Mouse (Mus musculus) urinary bladder, adult 2 months (tissue): ENCODE data around the gene Zfp131. TPM values are rescaled to one million over a fixed set of nuclear protein-coding genes. Genes with fewer than 3 reads are reported as not detected.
A peak's percentile ranks its signal among the peaks of the same experiment; 100 is the strongest.
"Not testable (repeated sequence)": the region's sequence is repeated elsewhere in the genome, so short reads cannot be mapped to it uniquely, and the experiment has no call there.

ENCODE experiments used
- DNase-seq: peaks from one replicate; pipeline ENCODE4 v3.0.0; 2022; ENCODE audit warnings: low spot score
- polyA plus RNA-seq: library from polyadenylated mRNA; depleted of rRNA; stranded (reverse); fragments of >200 nt; gene quantifications from 2 replicates; pipeline ENCODE4 v1.2.3, GENCODE M21; 2012; rRNA removed

Gene Zfp131
- polyA plus RNA-seq, result 18.1 and 20.0 TPM in 2 replicates

DNA sequence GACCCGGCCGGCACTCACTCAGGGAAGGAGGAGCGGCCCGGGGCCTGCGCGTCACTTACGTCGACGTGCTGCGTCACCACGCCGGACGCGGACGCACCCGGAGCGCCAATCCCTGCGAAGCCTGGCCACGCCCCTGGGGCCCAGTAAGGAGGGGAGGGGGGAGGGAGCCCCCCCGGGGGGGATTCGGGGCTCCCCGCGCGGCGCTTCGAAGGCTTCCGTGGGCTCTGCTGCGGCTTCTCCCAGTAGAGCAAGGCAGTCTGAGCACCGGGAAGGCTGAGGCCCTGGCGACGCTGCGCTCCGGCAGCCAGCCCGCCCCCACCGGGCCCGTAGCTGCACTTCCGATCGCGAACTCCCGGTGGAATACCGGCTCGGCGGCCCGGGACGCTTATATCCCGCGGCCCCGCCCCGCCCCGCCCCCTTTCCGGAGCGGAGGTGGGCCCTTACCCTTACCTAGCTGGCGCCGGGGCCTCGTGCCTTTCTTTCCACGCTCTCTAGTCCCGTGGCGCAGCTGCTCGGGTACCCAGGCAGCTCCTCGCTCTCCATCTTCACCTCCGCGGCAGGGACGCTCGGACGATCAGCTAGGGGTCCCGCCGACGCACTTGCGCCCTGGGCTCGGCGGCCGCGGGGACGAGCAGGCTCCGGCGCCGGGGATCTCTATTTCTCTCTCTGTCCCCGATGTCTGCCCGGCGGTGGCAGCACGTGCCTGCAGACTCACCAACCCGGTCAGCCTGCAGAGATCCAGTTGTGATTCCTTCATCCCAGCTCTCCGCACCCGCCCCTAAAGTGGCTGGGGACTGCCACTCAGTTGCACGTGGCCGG is at the start of gene Zfp131:
Zfp131 (minus strand) TSS at position 129 of the 819 bp plus-strand sequence.
- peak; percentile 79 for DNase-seq

- not testable (repeated sequence) for DNase-seq
Measured at GRCm38 (mm10) chr13:119839982-119840381, 49.3 kb upstream of the Zfp131 start.

- DNase-seq, result not testable (repeated sequence)
Measured at GRCm38 (mm10) chr13:119837719-119838337, 47.1 kb upstream of the Zfp131 start.

DNA sequence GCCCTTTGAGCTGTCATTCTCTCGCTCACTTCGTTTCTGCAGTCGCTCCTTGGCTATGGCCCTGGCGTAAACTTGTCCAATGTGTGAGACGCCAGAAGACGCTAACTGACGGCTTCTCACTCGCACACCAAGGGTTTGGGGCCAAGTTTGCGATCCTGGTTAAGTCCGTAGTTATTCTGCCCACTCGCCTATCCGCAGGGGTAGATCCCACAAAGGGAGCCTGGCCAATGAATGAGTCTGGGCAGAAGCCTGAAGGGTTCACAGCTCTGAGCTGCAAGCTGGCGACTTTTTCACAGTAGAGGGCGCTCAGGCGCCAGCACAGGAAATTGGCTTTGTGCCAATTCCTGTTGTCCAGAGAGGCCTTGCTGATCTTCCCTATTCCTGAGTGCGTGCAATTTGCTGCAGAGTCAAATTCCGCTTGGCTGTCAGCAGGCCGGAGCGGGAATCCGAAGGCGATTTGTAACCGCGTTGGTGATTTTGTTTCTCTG is 45.7 kb upstream of the Zfp131 start:
- not testable (repeated sequence) for DNase-seq

DNA sequence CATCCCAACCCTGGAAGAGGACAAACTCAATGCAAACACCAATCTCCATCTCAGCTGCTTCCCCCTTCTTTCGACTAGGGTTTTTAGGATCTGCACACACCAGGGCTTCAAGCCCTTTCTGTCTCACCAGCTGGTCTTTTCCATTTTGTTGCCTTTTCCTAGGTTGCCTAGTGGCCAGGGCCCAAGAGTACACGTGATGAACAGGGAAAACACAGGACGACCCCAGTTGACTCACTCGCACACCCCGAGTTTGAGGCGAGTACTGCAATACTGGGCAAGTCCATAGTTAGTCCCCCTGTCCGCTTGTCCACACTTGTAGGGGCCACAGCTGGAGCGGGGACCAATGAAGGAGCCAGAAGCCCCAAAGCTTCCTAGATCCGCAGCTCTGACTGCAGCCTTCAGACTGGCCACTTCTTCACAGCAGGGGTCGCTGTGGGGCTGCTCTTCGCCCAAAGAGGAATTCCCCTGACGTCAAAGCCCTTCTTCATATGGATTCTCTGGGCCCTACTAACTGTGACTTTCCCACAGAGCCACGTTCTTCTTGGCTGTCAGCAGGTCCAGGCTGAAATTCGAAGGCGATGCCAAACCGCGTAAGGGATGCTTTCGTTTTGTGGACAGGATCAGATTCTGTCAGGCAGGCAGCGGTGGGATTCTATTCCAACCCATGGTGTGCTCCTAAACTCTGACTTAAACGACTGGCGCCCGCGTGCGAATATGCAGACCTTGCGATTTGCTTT is 44.8 kb upstream of the Zfp131 start, which contains the start of gene D13Ertd608e:
D13Ertd608e (plus strand) TSS at position 687 of the 737 bp plus-strand sequence.
- not testable (repeated sequence) for DNase-seq

GRCm38 (mm10) chr13:119830116-119830515 is 39.4 kb upstream of the Zfp131 start, which contains the start of gene AF067063:
TSS of gene AF067063 (minus strand) at chr13:119830216.
- DNase-seq, result not testable (repeated sequence)

- no peak for DNase-seq
Measured at GRCm38 (mm10) chr13:119817579-119818206, 27.0 kb upstream of the Zfp131 start.

DNA sequence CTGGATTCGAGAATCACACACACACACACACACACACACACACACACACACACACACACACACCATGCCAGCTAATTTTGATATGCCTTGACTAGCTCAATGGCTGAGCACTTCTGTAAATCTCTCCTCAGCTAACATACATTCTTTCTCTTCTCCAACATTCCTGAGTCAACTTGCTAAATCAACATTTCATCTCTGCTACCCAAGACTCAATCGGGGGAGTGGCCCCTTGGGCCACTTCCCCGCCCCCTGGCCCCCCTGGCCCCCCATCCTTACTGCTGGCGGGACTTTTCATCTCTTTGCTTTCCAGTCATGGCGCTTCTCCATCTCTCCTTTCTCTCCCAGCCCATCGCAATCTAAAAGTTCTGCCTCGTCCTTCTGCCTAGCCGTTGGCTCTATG is 26.1 kb upstream of the Zfp131 start:
- DNase-seq, result no peak

DNA sequence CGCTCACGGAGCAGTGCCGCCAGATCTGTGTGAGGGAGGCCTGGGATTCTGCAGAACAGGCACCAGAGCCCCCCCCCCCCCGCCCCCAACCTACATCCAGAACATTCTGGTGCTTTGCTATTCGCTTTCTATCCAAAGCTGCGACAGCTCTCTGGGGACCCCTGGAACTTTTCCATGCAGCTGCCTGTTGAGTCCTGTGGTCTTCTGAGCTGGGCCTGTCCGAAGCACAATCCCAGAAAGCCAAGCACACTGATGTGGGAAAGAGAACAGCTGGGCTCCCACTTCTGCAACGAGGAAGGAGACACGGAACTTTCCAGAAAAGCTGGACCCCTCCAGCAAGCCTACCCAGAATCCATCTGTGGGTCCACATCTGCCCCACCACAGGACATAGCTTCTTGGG is 19.3 kb upstream of the Zfp131 start:
- no peak for DNase-seq

DNA sequence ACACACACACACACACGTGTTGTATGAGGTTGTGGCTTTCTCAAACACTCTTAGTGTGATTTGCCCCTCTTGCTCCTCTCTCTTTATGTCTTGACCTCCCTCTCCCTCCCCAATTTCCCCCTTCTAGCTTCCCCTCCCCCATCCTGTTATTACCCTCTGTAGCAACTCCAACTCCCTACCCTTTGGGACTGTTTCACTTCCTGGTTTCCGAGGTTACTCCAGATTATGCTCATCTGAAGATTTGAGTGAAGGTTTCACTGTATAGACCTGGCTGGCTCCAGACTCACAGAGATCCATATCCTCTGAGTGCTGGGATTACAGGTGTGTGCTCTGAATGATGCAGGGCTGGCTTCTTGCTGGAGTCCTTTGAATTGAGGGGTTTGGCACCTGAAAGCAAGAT is 18.2 kb upstream of the Zfp131 start:
- no peak for DNase-seq

DNA sequence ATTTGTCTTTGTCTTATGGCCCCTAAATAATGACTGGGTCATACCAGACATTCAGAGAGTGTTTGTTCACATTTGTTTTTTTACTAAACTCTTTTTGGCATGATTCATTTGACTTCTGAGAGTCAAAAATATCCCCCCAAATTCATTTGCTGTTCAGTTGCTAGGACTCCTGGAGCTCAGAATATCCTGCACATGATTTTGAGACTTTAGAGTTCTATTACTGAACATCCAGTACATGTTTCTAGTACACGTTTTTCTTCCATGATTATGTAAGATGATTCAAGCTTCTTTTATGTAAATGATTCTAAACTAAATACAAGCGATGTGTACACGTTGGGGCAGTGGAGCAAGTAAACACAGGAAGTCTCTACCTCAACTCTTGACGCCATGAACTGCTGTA is 7.0 kb upstream of the Zfp131 start:
- DNase-seq, result no peak

- DNase-seq, result no peak
Measured at GRCm38 (mm10) chr13:119792791-119793404, 2.2 kb upstream of the Zfp131 start.

GRCm38 (mm10) chr13:119791580-119792135 is 969 bp upstream of the Zfp131 start:
- no peak for DNase-seq

DNA sequence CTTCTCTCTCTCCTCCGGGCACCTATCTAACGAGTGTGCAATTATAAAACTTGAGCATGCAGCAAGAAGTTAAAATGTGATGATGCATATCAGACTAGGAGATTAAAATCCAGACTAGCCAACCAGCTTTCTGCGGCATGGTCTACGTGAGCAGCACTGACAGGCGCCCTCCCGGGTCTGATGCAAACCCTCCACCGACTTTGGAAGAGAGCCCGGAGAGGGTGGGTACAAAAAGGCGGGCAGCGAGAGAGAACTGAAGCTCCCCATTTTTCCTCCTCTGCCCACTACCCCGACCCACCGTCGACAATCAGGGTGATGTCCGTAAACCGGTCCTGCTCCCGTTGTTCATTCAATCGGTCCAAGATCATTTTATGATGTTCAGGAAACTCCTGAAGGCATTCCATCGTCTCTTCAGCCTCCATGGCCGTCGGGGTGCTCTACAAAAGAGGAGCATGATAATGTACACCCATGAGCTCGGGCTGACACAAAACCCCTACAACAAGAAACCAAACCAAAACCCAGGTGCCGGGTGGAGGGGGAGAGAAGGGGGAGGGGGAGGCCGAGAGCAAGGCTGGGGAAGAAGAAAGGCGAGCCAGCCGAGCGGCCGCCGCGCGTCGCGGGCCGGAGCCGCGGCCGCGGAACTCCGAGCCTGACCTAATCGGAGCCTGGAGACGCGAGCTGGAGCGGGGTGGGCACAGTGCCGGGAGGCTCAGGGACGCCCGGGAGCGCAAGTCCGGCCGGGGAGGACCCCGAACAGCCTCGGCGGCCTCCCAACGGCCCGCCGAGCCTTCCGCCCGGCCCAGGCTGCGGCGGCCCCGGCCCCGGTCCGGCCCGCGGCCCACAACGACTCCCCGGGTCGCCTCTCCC is 605 bp downstream of the Zfp131 start:
- peak; percentile 67 for DNase-seq

DNA sequence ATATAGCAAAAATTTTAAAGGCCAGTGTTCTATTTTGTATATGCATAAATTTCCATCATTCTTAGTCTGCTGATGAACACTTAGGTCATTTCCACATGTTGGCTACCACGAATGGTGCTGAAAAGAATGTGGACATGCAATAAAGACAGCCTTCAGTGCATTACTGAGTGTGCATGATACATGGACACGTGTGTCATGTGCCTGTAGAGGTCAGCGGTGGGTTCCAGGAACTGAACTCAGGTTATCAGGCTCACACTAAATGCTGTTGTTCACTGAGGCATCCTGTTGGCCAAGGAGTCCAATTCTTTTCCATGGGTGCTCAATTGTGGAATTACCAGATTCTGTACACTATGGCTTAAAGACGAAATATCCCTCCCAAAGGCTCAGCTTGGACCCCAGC is 7.1 kb downstream of the Zfp131 start:
- no peak for DNase-seq

DNA sequence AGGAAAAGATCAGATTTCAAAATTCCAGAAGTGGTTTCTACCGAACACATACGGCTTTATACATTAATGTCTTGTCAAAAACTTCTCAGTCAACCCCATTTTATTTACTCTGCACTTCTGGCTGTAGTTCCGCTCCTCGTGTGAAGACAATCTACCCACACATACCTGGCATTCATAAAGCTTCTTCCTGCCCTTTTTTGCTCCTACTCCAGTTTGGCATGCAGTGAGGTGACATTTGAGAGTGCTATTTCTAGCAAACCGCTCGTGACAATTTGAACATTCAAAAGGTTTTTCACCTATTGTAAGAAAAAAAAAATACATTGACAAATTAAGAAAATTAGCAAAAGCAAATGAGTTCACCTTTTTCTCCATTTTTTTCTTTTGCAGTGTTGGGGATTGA is 22.1 kb downstream of the Zfp131 start:
- DNase-seq, result no peak

DNA sequence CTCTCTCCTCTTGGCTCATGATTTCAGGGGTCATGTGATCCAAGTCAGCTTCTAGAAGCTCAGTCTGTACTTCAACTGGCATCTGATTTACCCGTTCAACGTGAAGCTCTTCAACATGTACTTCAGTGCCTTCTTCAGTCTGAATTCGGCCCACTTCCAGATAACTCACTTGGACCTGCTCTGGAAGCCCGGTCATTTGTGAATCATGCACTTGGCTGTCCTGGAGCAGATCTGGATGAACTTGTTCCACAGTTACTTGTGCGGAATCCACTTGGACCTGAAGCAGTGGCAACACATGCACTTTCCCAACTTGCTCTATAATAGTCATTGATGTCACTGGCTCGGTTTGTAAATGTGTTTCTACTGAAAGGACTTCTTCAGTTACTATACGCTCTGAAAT is 24.2 kb downstream of the Zfp131 start:
- DNase-seq, result no peak

DNA sequence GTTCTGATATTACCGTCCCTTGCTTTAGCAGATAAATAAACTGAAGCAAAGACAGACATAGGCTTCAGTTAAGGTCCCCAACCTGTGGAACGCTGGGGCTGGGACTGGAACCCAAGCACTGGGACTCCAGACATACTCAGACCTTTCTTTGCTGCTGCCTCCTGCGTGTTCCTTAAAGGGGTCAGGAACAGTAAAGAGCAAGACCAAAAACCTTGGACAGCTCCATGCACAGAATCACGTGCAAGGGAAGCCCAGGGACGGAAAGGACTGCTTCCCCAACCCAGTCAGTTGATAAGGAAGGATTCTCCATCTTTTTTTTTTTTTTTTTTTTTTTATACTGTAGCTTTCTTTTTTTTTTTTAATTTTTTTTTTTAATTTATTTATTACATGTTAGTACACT is 33.9 kb downstream of the Zfp131 start:
- DNase-seq, result no peak

GRCm38 (mm10) chr13:119755681-119756471 is 34.8 kb downstream of the Zfp131 start, which contains the start of gene Nim1k:
TSS of gene Nim1k (minus strand) at chr13:119755882.
- DNase-seq, result peak; percentile 33
